Mouse (Mus musculus) midbrain, embryonic 12.5 days (tissue): ENCODE results near the gene Tgoln1. TPM values are rescaled to one million over a fixed set of nuclear protein-coding genes. Genes with fewer than 3 reads are reported as not detected.

Experiments used
- ATAC-seq: fragments of 200-750 bp; cut with Nextera tagmentation; 2 replicates; pipeline ENCODE4 v1.8.0; 2017; ENCODE audit warnings: low read depth, moderate TSS enrichment, moderate library complexity; ENCODE audit not compliant: low FRiP score
- H3K27ac ChIP-seq: fragments of 300-500 bp; sonication (generic); replicated peaks from 2 replicates; pipeline ENCODE4 v1.5.1; 2016; ENCODE audit warnings: mild to moderate bottlenecking
- H3K27me3 ChIP-seq: fragments of 300-500 bp; sonication (generic); 2 replicates; pipeline ENCODE4 v1.6.1; 2016; ENCODE audit warnings: mild to moderate bottlenecking
- H3K36me3 ChIP-seq: fragments of 300-500 bp; sonication (generic); 2 replicates; pipeline ENCODE4 v1.6.1; 2016
- H3K4me1 ChIP-seq: fragments of 300-500 bp; sonication (generic); 2 replicates; pipeline ENCODE4 v1.6.1; 2016
- H3K4me2 ChIP-seq: fragments of 300-500 bp; sonication (generic); replicated peaks from 2 replicates; pipeline ENCODE4 v1.6.1; 2016; ENCODE audit warnings: mild to moderate bottlenecking, moderate library complexity
- H3K4me3 ChIP-seq: fragments of 300-500 bp; sonication (generic); 2 replicates; pipeline ENCODE4 v1.5.1; 2016; ENCODE audit warnings: mild to moderate bottlenecking
- H3K9ac ChIP-seq: fragments of 300-500 bp; sonication (generic); replicated peaks from 2 replicates; pipeline ENCODE4 v1.6.1; 2016; ENCODE audit warnings: mild to moderate bottlenecking, moderate library complexity
- H3K9me3 ChIP-seq: fragments of 300-500 bp; sonication (generic); 2 replicates; pipeline ENCODE4 v1.6.1; 2016; ENCODE audit warnings: mild to moderate bottlenecking
- WGBS: fragments of 180-500 bp; shearing (Covaris S2); methylation state at CpG from one replicate; pipeline ENCODE4 v1.1.7; 2016; 5-methylcytosine and 5-hydroxymethylcytosine counted together
- polyA plus RNA-seq: library from polyadenylated mRNA; unstranded; fragments of >200 nt; fragmentation: Nextera tagmentation; extraction: Ambion mirVana; gene quantifications from 2 replicates; pipeline ENCODE4 v1.2.1, GENCODE M21; 2016

Gene Tgoln1
- polyA plus RNA-seq, 1 experiment from 2014 or later = 38.6 TPM

DNA sequence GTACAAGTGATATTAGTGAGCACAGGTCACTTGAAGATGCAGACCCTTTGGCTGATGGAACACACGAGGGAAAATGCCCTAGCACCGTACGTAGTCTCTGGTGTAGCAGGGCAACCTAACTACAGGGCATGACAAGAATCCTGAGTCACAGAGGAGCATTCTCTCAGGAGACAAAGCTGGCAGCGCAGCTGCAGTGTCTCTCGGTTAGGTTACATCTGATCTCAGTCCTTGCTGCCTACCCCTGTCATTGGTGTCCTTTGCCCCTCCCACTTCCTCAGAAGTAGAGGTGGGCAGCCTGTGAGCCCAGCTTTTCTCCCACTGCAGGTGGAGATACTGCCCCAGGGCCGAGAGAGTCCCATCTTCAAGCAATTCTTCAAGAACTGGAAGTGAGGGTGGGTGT is 54.3 kb downstream of the Tgoln1 start:
- H3K4me3 ChIP-seq = no peak overlapping the region
- no peaks in the 10 kb centered on the region for H3K9me3 ChIP-seq
- H3K9ac ChIP-seq = no peak overlapping the region
- WGBS = 46% methylated on average over 6 of the region's 6 CpGs
- H3K27ac ChIP-seq = no peak overlapping the region
- no peaks in the 10 kb centered on the region for H3K27me3 ChIP-seq
- H3K4me1 ChIP-seq = 0 out of 2 replicates have a peak, but pooled peaks cover 7% of the 10 kb centered on the region
- no peak for ATAC-seq
- no peak overlapping the region for H3K4me2 ChIP-seq
- no peaks in the 10 kb centered on the region for H3K36me3 ChIP-seq

DNA sequence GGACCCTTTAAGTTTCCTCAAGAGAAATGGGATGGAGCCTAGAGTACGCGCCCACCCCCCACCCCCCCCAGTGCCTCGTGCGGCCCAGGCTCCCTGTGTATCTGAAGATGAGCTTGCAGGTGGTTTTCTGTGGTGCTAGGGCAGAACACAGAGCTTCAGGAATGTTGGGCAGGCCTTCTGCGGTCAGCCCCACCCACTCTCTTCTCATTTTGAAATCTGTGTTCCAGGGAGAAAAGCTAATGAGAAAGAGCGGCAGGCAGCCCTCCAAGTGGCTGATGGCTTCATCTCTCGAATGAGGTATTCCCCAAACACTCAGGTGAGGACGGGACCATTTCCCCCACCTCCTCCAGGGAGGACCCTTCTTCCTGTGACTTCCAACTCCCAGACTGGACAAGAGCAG is 56.0 kb downstream of the Tgoln1 start:
- no peak overlapping the region for H3K9ac ChIP-seq
- H3K36me3 ChIP-seq = no peaks in the 10 kb centered on the region
- no peak overlapping the region for H3K4me3 ChIP-seq
- ATAC-seq = no peak
- H3K27me3 ChIP-seq = no peaks in the 10 kb centered on the region
- H3K9me3 ChIP-seq = no peaks in the 10 kb centered on the region
- WGBS = 80% methylated on average over 8 of the region's 8 CpGs
- 0 out of 2 replicates have a peak, but pooled peaks cover 3% of the 10 kb centered on the region for H3K4me1 ChIP-seq
- H3K4me2 ChIP-seq = no peak overlapping the region
- H3K27ac ChIP-seq = no peak overlapping the region

Other genes with a start within 250 kb of the Tgoln1 start
- 10.2 and 12.7 TPM in 2 replicates for gene Vamp5, start 236.5 kb downstream of the Tgoln1 start, polyA plus RNA-seq
- gene Vamp8, start 226.3 kb downstream of the Tgoln1 start, polyA plus RNA-seq = 25.9 and 33.6 TPM in 2 replicates
- 20.6 and 24.3 TPM in 2 replicates for gene Ggcx, start 202.7 kb downstream of the Tgoln1 start, polyA plus RNA-seq
- 422 and 441 TPM in 2 replicates for gene Mat2a, start 177.4 kb downstream of the Tgoln1 start, polyA plus RNA-seq
- 0.63 and 0.97 TPM in 2 replicates for gene Sh2d6, start 95.3 kb downstream of the Tgoln1 start, polyA plus RNA-seq
- gene Capg, start 72.6 kb downstream of the Tgoln1 start, polyA plus RNA-seq = 5.8 and 6.1 TPM in 2 replicates
- gene Elmod3, start 18.6 kb downstream of the Tgoln1 start, polyA plus RNA-seq = 14.3 and 18.3 TPM in 2 replicates
- gene Retsat, start 18.5 kb downstream of the Tgoln1 start, polyA plus RNA-seq = 4.4 and 6.9 TPM in 2 replicates
- 18.2 and 21.7 TPM in 2 replicates for gene Tcf7l1, start 172.3 kb upstream of the Tgoln1 start, polyA plus RNA-seq